Mouse (Mus musculus) limb, embryonic 14.5 days (tissue): ENCODE measurements around the gene Src. TPM values are rescaled to one million over a fixed set of nuclear protein-coding genes. Genes with fewer than 3 reads are reported as not detected.

Experiments used
- ATAC-seq: fragments of 200-750 bp; cut with Nextera tagmentation; 2 replicates; pipeline ENCODE4 v1.8.0; 2017; ENCODE audit warnings: low read depth, moderate number of reproducible peaks, moderate TSS enrichment; ENCODE audit not compliant: low FRiP score
- DNase-seq: peaks from one replicate; pipeline ENCODE4 v3.0.0-alpha.2; 2015; ENCODE audit warnings: low spot score
- H3K27ac ChIP-seq: fragments of 300-500 bp; sonication (generic); replicated peaks from 2 replicates; pipeline ENCODE4 v1.5.1; 2014; ENCODE audit warnings: low read depth, mild to moderate bottlenecking, low read length, moderate library complexity, mixed read lengths
- H3K27me3 ChIP-seq: fragments of 300-500 bp; sonication (generic); 2 replicates; pipeline ENCODE4 v1.6.1; 2014; ENCODE audit warnings: low read length, mixed read lengths; ENCODE audit not compliant: control insufficient read depth, insufficient read depth
- H3K36me3 ChIP-seq: fragments of 300-500 bp; sonication (generic); 2 replicates; pipeline ENCODE4 v1.6.1; 2014; ENCODE audit warnings: mild to moderate bottlenecking, low read length, moderate library complexity, mixed read lengths; ENCODE audit not compliant: control insufficient read depth, insufficient read depth
- H3K4me1 ChIP-seq: fragments of 300-500 bp; sonication (generic); 2 replicates; pipeline ENCODE4 v1.6.1; 2014; ENCODE audit warnings: antibody characterized with exemption, low read length, mixed read lengths; ENCODE audit not compliant: control insufficient read depth, insufficient read depth
- H3K4me2 ChIP-seq: fragments of 300-500 bp; sonication (generic); replicated peaks from 2 replicates; pipeline ENCODE4 v1.6.1; 2014; ENCODE audit warnings: low read depth, mild to moderate bottlenecking, low read length, moderate library complexity; ENCODE audit not compliant: severe bottlenecking
- H3K4me3 ChIP-seq: fragments of 300-500 bp; sonication (generic); replicated peaks from 2 replicates; pipeline ENCODE4 v1.5.1; 2014; ENCODE audit warnings: low read length
- H3K9ac ChIP-seq: fragments of 300-500 bp; sonication (generic); 2 replicates; pipeline ENCODE4 v1.6.1; 2014; ENCODE audit warnings: mild to moderate bottlenecking, low read depth, low read length, moderate library complexity; ENCODE audit not compliant: severe bottlenecking
- H3K9me3 ChIP-seq: fragments of 300-500 bp; sonication (generic); 2 replicates; pipeline ENCODE4 v1.6.1; 2016; ENCODE audit warnings: low read length; ENCODE audit not compliant: control insufficient read depth
- POLR2A ChIP-seq: fragments of 200-500 bp; IDR thresholded peaks from 2 replicates; pipeline ENCODE4 v1.8.0; 2012; ENCODE audit warnings: inconsistent platforms, mild to moderate bottlenecking, moderate library complexity, borderline replicate concordance; ENCODE audit not compliant: insufficient read depth, insufficient read length; ENCODE audit errors: extremely low read depth
- WGBS: fragments of 180-500 bp; shearing (Covaris S2); extraction: QIAGEN DNeasy Blood & Tissue Kit; methylation state at CpG from one replicate; pipeline ENCODE4 v1.1.7; 2014; 5-methylcytosine and 5-hydroxymethylcytosine counted together
- polyA plus RNA-seq, 2 experiments: library from polyadenylated mRNA; depleted of rRNA in 1 of 2; stranded (reverse) in 1 of 2; unstranded in 1 of 2; fragments of >200 nt; fragmentation: Nextera tagmentation in 1 of 2; extraction: Ambion mirVana in 1 of 2; gene quantifications; 2 replicates each; pipeline versions ENCODE4 v1.2.1 to v1.2.3; 2012 to 2014

Src gene
- polyA plus RNA-seq, 2 experiments, result 15.9 to 43.6 TPM

DNA sequence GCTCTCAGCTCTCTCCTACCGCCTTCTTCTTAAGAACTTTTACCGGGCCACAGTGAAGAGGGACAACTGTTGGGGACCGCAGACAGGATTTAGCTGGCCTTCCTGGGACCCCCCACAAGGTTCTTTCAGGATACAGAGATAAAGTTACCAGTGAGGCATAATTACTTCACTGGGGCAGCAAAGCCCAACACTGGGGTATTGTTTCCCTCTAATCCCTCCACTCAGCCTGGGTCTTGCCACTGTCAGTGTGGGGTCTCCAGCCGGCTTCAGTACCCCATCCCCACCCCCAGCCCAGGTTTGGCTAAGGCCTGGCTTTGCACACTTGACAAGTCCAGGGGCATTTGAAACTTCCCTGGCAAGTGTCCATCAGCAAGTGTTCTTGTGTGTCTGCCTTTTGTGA is 96.1 kb downstream of the Src start:
- Histone ChIP-seq H3K4me2 (no peak overlapping the region), H3K9me3 (no peaks in the 10 kb centered on the region), H3K27me3 (no peaks in the 10 kb centered on the region), H3K4me3 (no peak overlapping the region), H3K27ac (0 out of 2 replicates have a peak overlapping the region, but pooled peaks have one; percentile 3), H3K4me1 (peaks cover 18% of the 10 kb centered on the region), H3K9ac (no peak overlapping the region), H3K36me3 (no peaks in the 10 kb centered on the region)
- ATAC-seq (peak; percentile 72), DNase-seq (peak; percentile 39)
- TF ChIP-seq POLR2A, result no peak
- WGBS, result 22% methylated on average over 4 of the region's 4 CpGs

DNA sequence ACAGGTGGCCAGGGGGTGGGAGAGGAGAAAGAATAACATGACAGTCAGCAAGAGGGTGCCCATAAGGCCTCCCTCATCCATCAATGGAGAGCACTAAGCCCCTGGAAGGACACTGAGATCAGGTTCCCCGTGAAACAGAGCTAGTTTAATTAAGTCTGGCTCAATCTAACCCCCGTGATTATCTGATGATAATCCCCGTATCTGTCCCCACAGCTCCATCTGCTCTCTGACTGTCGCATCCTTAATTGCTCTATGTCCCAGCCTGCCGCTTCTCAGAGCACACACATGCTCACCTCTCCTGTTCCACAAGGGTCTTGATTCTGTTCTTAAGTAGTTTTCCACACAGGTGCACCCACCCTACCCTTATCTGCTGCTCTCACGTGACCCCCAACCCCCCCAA is 99.3 kb downstream of the Src start:
- Histone ChIP-seq H3K9me3 (no peaks in the 10 kb centered on the region), H3K27ac (no peak overlapping the region), H3K36me3 (no peaks in the 10 kb centered on the region), H3K27me3 (no peaks in the 10 kb centered on the region), H3K4me1 (peaks cover 21% of the 10 kb centered on the region), H3K9ac (no peak overlapping the region), H3K4me2 (no peak overlapping the region), H3K4me3 (no peak overlapping the region)
- ATAC-seq (no peak), DNase-seq (no peak)
- WGBS, result 73% methylated on average over 6 of the region's 6 CpGs
- no peak for TF ChIP-seq POLR2A

DNA sequence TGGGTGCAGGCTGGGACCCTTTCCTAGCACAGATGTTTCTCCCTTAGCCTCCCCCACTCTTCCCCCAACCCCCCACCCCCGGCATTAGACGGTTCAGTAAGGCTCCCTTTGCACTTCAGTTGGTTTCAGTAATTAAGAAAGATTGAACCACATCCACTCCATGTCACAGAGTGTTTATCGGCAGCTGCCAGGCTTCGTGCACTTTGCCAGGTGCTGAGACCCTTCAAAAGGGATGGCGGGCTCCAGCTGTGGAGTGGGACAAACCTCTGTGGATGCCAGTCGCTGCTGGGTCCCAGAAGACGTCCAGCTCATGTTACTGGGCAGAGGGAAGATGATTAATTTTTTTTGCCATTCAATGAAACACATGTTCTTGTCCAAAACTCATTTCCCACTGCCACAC is 100.2 kb downstream of the Src start:
- WGBS, result 33% methylated on average over 7 of the region's 7 CpGs
- no peak overlapping the region for H3K27ac ChIP-seq
- ATAC-seq (no peak), DNase-seq (no peak)
- no peak overlapping the region for H3K4me2 ChIP-seq
- no peaks in the 10 kb centered on the region for H3K27me3 ChIP-seq
- H3K4me3 ChIP-seq, result no peak overlapping the region
- peaks cover 16% of the 10 kb centered on the region for H3K4me1 ChIP-seq
- H3K36me3 ChIP-seq, result no peaks in the 10 kb centered on the region
- TF ChIP-seq POLR2A, result no peak
- H3K9me3 ChIP-seq, result no peaks in the 10 kb centered on the region
- H3K9ac ChIP-seq, result no peak overlapping the region

DNA sequence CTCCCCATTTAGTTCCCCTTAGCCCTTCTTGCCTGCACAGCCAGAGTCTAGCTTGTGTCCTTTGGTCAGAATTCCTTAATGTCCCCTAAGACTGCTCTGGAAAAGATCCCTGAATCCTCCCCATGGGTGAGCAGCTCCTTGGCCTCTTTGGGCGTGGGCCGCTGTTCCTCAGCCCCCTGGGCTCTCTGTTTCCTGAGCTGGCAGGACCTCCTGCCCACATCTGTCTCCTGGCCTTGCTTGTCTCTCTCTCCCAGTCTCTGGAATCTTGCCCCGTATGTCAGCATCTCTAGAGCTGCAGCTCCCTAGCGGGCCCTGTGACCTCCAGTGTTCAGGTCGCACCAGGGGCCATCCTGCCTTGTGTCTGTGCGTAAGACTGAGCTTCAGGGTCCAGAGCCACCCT is 101.2 kb downstream of the Src start:
- ATAC-seq, result no peak
- Histone ChIP-seq H3K36me3 (no peaks in the 10 kb centered on the region), H3K4me3 (no peak overlapping the region), H3K9me3 (no peaks in the 10 kb centered on the region), H3K27me3 (no peaks in the 10 kb centered on the region), H3K4me1 (peaks cover 6% of the 10 kb centered on the region), H3K27ac (no peak overlapping the region), H3K9ac (no peak overlapping the region), H3K4me2 (no peak overlapping the region)
- WGBS, result 70% methylated on average over 6 of the region's 6 CpGs
- TF ChIP-seq POLR2A, result no peak
- no peak for DNase-seq

- H3K36me3 ChIP-seq, result no peaks in the 10 kb centered on the region
- no peak overlapping the region for H3K27ac ChIP-seq
- H3K9me3 ChIP-seq, result no peaks in the 10 kb centered on the region
- no peak overlapping the region for H3K4me2 ChIP-seq
- ATAC-seq (no peak), DNase-seq (peak; percentile 30)
- WGBS, result 36% methylated on average over 5 of the region's 5 CpGs
- peaks cover 4% of the 10 kb centered on the region; the same call in 1 of the 2 replicates for H3K4me1 ChIP-seq
- H3K9ac ChIP-seq, result no peak overlapping the region
- no peak for TF ChIP-seq POLR2A
- H3K27me3 ChIP-seq, result no peaks in the 10 kb centered on the region
- no peak overlapping the region for H3K4me3 ChIP-seq
Observed at GRCm38 (mm10) chr2:157520496-157520895, 102.3 kb downstream of the Src start.

Other genes with a start within 250 kb of the Src start
- 19.7 and 19.9 TPM in 2 replicates for gene Rbl1, start 213.9 kb upstream of the Src start, polyA plus RNA-seq (2012; rRNA removed)
- gene Rbl1, start 213.9 kb upstream of the Src start, polyA plus RNA-seq (2014; fragmentation: Nextera tagmentation; extraction: Ambion mirVana), result 20.2 and 20.4 TPM in 2 replicates
- gene Rpn2, start 139.4 kb upstream of the Src start, polyA plus RNA-seq (2012; rRNA removed), result 329 and 384 TPM in 2 replicates
- gene Rpn2, start 139.4 kb upstream of the Src start, polyA plus RNA-seq (2014; fragmentation: Nextera tagmentation; extraction: Ambion mirVana), result 307 and 315 TPM in 2 replicates
- 0.18 and 0.24 TPM in 2 replicates for gene Mroh8, start 138.9 kb upstream of the Src start, polyA plus RNA-seq (2012; rRNA removed)
- gene Mroh8, start 138.9 kb upstream of the Src start, polyA plus RNA-seq (2014; fragmentation: Nextera tagmentation; extraction: Ambion mirVana), result 0.35 and 0.36 TPM in 2 replicates
- 0.54 and 0.65 TPM in 2 replicates for gene Ghrh, start 70.9 kb upstream of the Src start, polyA plus RNA-seq (2012; rRNA removed)
- 0.56 TPM in 1 of 2 replicates, not detected in the other for gene Ghrh, start 70.9 kb upstream of the Src start, polyA plus RNA-seq (2014; fragmentation: Nextera tagmentation; extraction: Ambion mirVana)
- 80.4 and 82.3 TPM in 2 replicates for gene Manbal, start 50.9 kb upstream of the Src start, polyA plus RNA-seq (2012; rRNA removed)
- 47.1 and 52.8 TPM in 2 replicates for gene Manbal, start 50.9 kb upstream of the Src start, polyA plus RNA-seq (2014; fragmentation: Nextera tagmentation; extraction: Ambion mirVana)
- 452 and 589 TPM in 2 replicates for gene Nnat, start 141.6 kb downstream of the Src start, polyA plus RNA-seq (2012; rRNA removed)
- 299 and 356 TPM in 2 replicates for gene Nnat, start 141.6 kb downstream of the Src start, polyA plus RNA-seq (2014; fragmentation: Nextera tagmentation; extraction: Ambion mirVana)
- gene Blcap, start 152.8 kb downstream of the Src start, polyA plus RNA-seq (2012; rRNA removed), result 65.4 and 83.0 TPM in 2 replicates
- gene Blcap, start 152.8 kb downstream of the Src start, polyA plus RNA-seq (2014; fragmentation: Nextera tagmentation; extraction: Ambion mirVana), result 60.3 and 74.2 TPM in 2 replicates